Mouse (Mus musculus): Measurements from ENCODE around the gene Acox3. TPM values are rescaled to one million over a fixed set of nuclear protein-coding genes. Genes with fewer than 3 reads are reported as not detected.
A peak's percentile ranks its signal among the peaks of the same experiment; 100 is the strongest.

Acox3 gene
- polyA plus RNA-seq, 1 experiment from 2014 or later, result 13.9 TPM

GRCm38 (mm10) chr5:35541059-35541790, 41.6 kb upstream of the Acox3 start:
- ATAC-seq (ENCODE audit: insufficient read depth), result no peak
- no peak for TF ChIP-seq CTCF (IDR thresholded peaks at IDR 0.05; ENCODE audit: low read depth)
- peak overlapping the region; percentile 44; the same call in 1 of the 2 replicates for H3K27ac ChIP-seq (ENCODE audit: low read depth)
- 0 out of 2 replicates have a peak, but pooled peaks cover 4% of the 10 kb centered on the region for H3K4me1 ChIP-seq (ENCODE audit: insufficient read depth)
- no peak overlapping the region for H3K4me2 ChIP-seq
- DNase-seq, result no peak
- no peaks in the 10 kb centered on the region for H3K9me3 ChIP-seq (ENCODE audit: low read depth, low read length)
- no peak overlapping the region for H3K9ac ChIP-seq
- no peaks in the 10 kb centered on the region for H3K27me3 ChIP-seq (ENCODE audit: insufficient read depth, low read length)
- no peak overlapping the region for H3K4me3 ChIP-seq (ENCODE audit: low read depth, low read length)
- WGBS, result 56% methylated on average over 4 of the region's 4 CpGs
- no peaks in the 10 kb centered on the region for H3K36me3 ChIP-seq (ENCODE audit: insufficient read depth)

GRCm38 (mm10) chr5:35546127-35546526, 36.7 kb upstream of the Acox3 start:
- no peak overlapping the region for H3K27ac ChIP-seq (ENCODE audit: low read depth)
- no peak for DNase-seq
- H3K36me3 ChIP-seq (ENCODE audit: insufficient read depth), result no peaks in the 10 kb centered on the region
- ATAC-seq (ENCODE audit: insufficient read depth), result no peak
- H3K4me1 ChIP-seq (ENCODE audit: insufficient read depth), result no peaks in the 10 kb centered on the region
- H3K9me3 ChIP-seq (ENCODE audit: low read depth, low read length), result no peaks in the 10 kb centered on the region
- H3K9ac ChIP-seq, result no peak overlapping the region
- H3K4me2 ChIP-seq, result no peak overlapping the region
- no peak for TF ChIP-seq CTCF (IDR thresholded peaks at IDR 0.05; ENCODE audit: low read depth)
- H3K27me3 ChIP-seq (ENCODE audit: insufficient read depth, low read length), result no peaks in the 10 kb centered on the region
- no peak overlapping the region for H3K4me3 ChIP-seq (ENCODE audit: low read depth, low read length)

GRCm38 (mm10) chr5:35551855-35552837, 30.7 kb upstream of the Acox3 start:
- Histone ChIP-seq H3K4me1 (ENCODE audit: insufficient read depth) (no peaks in the 10 kb centered on the region), H3K9me3 (ENCODE audit: low read depth, low read length) (no peaks in the 10 kb centered on the region), H3K4me3 (ENCODE audit: low read depth, low read length) (no peak overlapping the region), H3K36me3 (ENCODE audit: insufficient read depth) (peaks cover 11% of the 10 kb centered on the region), H3K9ac (no peak overlapping the region), H3K27me3 (ENCODE audit: insufficient read depth, low read length) (no peaks in the 10 kb centered on the region), H3K4me2 (no peak overlapping the region), H3K27ac (ENCODE audit: low read depth) (no peak overlapping the region)
- peak; percentile 41; the same call in 1 of the 2 replicates for ATAC-seq (ENCODE audit: insufficient read depth)
- DNase-seq, result peak; percentile 31
- WGBS, result 33% methylated on average over 7 of the region's 7 CpGs
- TF ChIP-seq CTCF (IDR thresholded peaks at IDR 0.05; ENCODE audit: low read depth), result no peak

- no peaks in the 10 kb centered on the region for H3K4me1 ChIP-seq (ENCODE audit: insufficient read depth)
- no peak for TF ChIP-seq CTCF (IDR thresholded peaks at IDR 0.05; ENCODE audit: low read depth)
- no peaks in the 10 kb centered on the region for H3K27me3 ChIP-seq (ENCODE audit: insufficient read depth, low read length)
- no peak overlapping the region for H3K4me2 ChIP-seq
- no peak for ATAC-seq (ENCODE audit: insufficient read depth)
- H3K27ac ChIP-seq (ENCODE audit: low read depth), result no peak overlapping the region
- H3K9me3 ChIP-seq (ENCODE audit: low read depth, low read length), result no peaks in the 10 kb centered on the region
- no peak for DNase-seq
- peaks cover 19% of the 10 kb centered on the region for H3K36me3 ChIP-seq (ENCODE audit: insufficient read depth)
- H3K4me3 ChIP-seq (ENCODE audit: low read depth, low read length), result no peak overlapping the region
- no peak overlapping the region for H3K9ac ChIP-seq
- 75% methylated on average over 4 of the region's 4 CpGs for WGBS
These were observed 29.9 kb upstream of the Acox3 start for GRCm38 (mm10) chr5:35552838-35553539.

GRCm38 (mm10) chr5:35556393-35556792, 26.4 kb upstream of the Acox3 start:
- ATAC-seq (ENCODE audit: insufficient read depth) (no peak), DNase-seq (no peak)
- H3K9ac ChIP-seq, result no peak overlapping the region
- H3K4me3 ChIP-seq (ENCODE audit: low read depth, low read length), result no peak overlapping the region
- no peaks in the 10 kb centered on the region for H3K4me1 ChIP-seq (ENCODE audit: insufficient read depth)
- H3K36me3 ChIP-seq (ENCODE audit: insufficient read depth), result peaks cover 35% of the 10 kb centered on the region
- H3K27ac ChIP-seq (ENCODE audit: low read depth), result no peak overlapping the region
- TF ChIP-seq CTCF (IDR thresholded peaks at IDR 0.05; ENCODE audit: low read depth), result no peak
- no peaks in the 10 kb centered on the region for H3K27me3 ChIP-seq (ENCODE audit: insufficient read depth, low read length)
- WGBS, result 84% methylated on average over 7 of the region's 7 CpGs
- no peak overlapping the region for H3K4me2 ChIP-seq
- H3K9me3 ChIP-seq (ENCODE audit: low read depth, low read length), result no peaks in the 10 kb centered on the region

GRCm38 (mm10) chr5:35557946-35558621, 24.8 kb upstream of the Acox3 start:
- DNase-seq, result peak; percentile 60
- Histone ChIP-seq H3K9me3 (ENCODE audit: low read depth, low read length) (no peaks in the 10 kb centered on the region), H3K9ac (no peak overlapping the region), H3K4me3 (ENCODE audit: low read depth, low read length) (no peak overlapping the region), H3K4me2 (no peak overlapping the region), H3K36me3 (ENCODE audit: insufficient read depth) (peaks cover 48% of the 10 kb centered on the region), H3K4me1 (ENCODE audit: insufficient read depth) (no peaks in the 10 kb centered on the region), H3K27me3 (ENCODE audit: insufficient read depth, low read length) (no peaks in the 10 kb centered on the region), H3K27ac (ENCODE audit: low read depth) (no peak overlapping the region)
- ATAC-seq (ENCODE audit: insufficient read depth), result no peak
- 76% methylated on average over 13 of the region's 13 CpGs for WGBS
- peak; percentile 52 for TF ChIP-seq CTCF (IDR thresholded peaks at IDR 0.05; ENCODE audit: low read depth)

Data from lung, embryonic 14.5 days (tissue).